Mouse (Mus musculus) cerebral cortex, adult 2 months (tissue): ENCODE data around the gene Gm45234.

Experiments used
- WGBS: fragments of 180-500 bp; shearing (Covaris S2); methylation state at CpG from one replicate; pipeline ENCODE4 v1.1.7; 2018; 5-methylcytosine and 5-hydroxymethylcytosine counted together

The Gm45234 gene

DNA sequence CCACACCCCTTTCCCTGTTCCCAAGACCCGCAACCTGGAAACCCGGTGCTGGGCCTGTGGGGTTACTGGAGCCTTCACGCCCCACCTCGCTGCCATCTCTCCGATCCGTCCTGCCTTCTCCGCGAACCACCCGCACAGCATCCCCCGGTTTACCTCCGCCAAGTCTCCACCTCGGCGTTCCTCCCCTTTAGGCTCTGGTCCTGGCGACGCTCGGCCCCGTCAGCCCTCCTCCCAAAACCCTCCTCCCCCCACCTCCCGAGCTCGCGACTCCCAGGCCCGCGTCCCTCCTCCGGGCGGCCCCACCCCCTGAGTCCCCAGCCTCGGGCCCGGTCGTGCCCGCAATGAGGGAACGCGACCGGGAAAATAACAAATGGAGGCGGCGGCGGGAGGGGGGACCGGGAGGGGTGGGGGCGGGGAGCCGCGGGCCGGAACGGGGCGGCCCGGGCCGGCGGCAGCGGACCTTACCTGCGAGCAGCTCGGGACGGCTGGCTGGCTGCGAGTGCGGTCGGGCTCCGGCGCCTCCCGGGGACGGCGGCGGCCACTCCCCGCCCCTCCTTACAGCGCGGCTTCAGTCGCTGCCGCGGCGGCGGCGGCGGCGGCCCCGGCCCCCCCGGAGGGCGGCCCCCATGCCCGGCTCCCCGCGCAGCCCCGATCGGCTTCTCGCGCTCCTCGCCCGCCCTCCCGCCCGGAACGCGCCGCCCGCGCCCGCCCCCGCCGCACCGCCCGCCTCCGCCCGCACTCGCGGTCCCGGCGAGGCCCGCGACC is at the start of gene Gm45234, which contains the start of gene Atn1:
TSS of gene Gm45234 (minus strand) at position 191 of the 765 bp plus-strand sequence.
TSS of gene Atn1 (minus strand) at position 694 of the 765 bp plus-strand sequence.
- WGBS: 1% methylated on average over 77 of the region's 100 CpGs

DNA sequence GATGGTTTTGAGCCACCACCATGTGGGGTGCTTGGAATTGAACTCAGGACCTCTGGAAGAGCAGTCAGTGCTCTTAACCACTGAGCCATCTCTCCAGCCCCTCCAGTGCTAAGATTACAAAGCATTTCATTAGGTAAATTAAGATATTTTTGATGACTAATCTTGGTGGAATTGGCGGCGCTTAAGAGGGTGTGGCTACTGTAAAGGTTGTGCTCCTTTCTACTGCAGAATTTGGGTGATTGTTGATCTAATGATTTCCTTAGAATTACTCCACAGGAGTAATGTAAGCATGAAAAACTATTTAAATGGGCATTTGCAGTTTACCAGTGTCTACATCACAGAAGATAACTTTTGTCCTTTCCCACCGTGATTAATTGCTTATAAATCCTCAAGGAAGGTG is 48.5 kb upstream of the Gm45234 start:
- WGBS: 81% methylated on average over 3 of the region's 3 CpGs

DNA sequence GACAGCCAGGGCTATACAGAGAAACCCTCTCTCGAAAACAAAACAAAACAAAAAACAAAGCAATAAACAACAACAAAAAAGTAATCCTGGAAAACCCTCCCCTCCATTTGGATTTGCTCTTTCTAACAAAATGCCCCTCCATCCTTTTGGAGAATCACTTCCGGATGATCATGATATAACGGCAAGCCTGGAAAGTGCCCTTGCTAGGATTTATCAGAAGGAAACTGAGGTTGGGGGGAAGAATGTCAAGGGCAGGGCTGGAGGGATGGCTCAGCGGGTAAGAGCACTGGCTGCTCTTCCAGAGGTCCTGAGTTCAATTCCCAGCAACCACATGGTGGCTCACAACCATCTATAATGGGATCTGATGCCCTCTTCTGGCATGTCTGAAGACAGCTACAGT is 47.9 kb upstream of the Gm45234 start:
- 94% methylated on average over 4 of the region's 4 CpGs for WGBS

DNA sequence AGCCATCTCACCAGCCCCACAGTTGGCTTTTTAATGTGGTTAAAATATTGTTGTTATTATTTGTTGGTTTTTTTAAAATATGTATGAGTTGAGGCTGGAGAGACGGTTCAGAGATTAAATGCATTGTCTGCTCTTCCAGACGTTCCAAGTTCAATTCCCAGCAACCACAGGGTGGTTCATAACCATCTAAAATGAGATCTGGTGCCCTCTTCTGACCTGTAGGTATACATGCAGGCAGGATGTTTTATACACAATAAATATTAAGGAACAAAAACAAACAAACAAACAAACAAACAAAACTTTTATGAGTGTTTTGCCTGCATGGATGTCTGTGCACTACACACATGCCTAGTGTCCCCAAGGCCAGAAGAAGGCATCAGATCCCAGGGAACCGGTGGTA is 47.2 kb upstream of the Gm45234 start:
- WGBS: 70% methylated on average over 3 of the region's 3 CpGs

DNA sequence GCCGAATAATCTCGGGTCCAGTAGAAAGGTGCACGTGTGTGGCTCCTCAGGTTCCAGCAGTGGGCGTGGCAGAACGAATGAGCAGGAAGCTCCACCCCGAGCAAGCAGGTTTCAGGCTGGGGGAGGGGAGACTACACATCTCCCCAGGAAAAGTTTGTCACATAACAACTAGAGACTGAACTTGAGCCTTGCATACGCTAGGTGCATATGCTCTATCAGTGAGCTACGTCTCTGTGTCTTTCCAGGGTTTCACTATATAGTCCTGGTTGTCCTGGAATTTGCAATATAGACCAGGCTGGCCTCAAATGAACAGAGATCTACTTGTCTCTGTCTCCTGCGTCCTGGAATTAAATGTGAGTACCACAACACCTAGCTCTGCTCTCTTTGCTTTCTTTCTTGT is 46.6 kb upstream of the Gm45234 start:
- WGBS: 31% methylated on average over 6 of the region's 9 CpGs

DNA sequence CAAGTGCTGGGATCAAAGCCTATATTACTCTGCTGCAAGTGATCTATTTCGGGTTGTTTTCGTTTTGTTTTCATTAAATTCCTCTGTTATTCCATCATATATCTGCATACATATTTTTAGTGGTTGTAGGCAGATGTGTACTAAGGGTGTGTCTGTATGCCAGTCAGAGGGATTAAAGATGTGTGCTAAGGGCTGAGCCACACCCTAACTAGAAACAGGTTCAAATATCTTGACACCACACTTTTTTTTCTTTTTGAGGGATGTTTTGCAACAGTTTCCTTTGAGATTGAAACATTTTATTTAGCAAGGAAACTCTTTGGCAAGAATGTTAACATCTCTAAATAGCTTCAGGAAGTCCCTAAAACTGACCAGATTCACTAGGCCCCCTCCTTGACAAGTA is 40.4 kb upstream of the Gm45234 start:
- WGBS: 63% methylated on average over 2 of the region's 2 CpGs

DNA sequence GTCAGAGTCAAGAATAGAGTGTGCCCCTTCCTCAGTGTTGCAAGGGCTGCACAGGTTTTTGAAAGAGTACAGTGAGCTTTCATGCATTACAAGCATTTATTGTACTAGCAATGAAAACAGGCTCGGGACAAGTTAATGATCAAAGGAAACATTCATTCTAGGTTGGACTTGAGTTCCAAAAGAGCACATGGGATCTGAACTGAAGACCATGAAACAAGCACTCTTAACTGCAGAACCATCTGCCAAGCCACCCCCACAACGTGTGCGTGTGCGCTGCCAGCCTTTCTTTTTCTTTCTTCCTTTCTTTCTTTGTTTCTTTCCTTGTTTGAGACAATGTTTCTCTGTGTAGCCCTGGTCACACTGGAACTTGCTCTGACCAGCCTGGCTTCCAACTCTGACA is 40.0 kb upstream of the Gm45234 start:
- WGBS: 29% methylated on average over 4 of the region's 4 CpGs

DNA sequence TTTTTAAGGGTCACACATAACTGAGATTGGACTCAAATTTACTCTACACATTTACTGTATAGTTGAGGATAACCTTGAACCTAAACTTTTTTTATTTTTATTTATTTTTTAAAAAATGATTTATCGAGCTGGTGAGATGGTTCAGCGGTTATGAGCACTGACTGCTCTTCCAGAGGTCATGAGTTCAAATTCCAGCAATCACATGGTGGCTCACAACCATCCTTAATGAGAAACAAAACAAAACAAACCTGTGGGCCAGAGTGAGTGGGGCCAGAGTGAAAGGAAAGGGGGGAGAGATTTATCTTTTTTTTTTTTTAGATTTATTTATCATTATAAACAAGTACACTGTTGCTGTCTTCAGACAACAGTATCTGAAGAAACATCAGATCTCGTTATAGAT is 36.1 kb upstream of the Gm45234 start:
- WGBS: 87% methylated on average over 3 of the region's 3 CpGs

DNA sequence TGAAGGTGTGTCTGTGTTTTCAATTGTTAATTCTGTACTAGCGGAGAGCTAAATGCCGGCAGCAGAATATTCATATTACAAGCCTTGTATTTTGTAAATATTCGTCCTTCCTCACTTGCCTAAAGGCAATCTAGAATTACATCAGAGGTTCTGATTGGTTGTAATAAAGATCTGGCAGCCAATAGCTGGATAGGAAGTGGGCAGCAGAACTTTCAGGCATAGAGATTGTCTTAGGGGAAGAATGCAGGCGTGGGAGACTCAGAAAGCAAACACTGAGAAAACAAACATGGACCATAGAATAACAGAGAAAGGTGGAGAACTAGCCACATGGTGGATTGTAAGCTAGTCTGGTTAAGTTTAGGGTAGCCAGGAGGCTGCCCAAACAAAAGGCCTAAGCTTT is 34.3 kb upstream of the Gm45234 start:
- WGBS: 58% methylated on average over 4 of the region's 4 CpGs

DNA sequence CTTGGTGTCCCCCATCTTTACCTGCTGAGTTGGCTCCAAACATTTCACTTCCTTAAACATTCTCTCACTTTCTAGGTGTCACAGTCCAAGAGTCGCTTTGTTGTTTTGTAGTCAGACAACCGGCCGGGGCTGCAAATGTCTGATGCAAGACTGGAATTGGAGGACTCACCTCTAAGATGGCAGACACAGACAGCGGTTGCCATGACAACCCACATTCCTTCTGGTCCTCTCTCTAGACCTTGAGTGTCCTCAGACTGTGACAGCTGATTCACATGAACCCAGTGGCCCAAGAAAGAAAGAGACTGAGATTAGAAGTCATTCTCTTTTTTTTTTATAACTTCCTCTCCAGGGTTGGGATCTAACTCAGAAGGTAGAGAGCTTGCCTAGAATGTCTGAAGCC is 33.7 kb upstream of the Gm45234 start:
- 84% methylated on average over 4 of the region's 4 CpGs for WGBS

DNA sequence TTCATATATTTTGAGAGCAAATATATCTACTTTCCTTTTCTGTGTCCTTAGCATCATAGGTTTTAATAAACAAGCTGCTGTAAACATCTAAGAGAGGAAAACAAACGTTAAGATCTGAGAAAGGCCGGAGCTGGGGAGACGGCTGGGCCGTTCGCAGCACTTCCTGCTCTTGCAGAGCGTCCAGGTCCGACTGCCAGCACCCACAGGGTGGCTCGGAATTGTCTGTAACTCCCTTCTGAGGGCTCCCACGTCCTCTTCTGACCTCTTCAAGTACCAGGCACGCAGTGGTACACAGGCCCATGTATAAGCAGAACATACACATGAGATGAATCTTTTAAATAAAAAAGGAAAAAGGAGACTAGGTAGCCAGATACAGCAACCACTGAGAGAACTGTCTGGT is 31.9 kb upstream of the Gm45234 start:
- 75% methylated on average over 10 of the region's 10 CpGs for WGBS

DNA sequence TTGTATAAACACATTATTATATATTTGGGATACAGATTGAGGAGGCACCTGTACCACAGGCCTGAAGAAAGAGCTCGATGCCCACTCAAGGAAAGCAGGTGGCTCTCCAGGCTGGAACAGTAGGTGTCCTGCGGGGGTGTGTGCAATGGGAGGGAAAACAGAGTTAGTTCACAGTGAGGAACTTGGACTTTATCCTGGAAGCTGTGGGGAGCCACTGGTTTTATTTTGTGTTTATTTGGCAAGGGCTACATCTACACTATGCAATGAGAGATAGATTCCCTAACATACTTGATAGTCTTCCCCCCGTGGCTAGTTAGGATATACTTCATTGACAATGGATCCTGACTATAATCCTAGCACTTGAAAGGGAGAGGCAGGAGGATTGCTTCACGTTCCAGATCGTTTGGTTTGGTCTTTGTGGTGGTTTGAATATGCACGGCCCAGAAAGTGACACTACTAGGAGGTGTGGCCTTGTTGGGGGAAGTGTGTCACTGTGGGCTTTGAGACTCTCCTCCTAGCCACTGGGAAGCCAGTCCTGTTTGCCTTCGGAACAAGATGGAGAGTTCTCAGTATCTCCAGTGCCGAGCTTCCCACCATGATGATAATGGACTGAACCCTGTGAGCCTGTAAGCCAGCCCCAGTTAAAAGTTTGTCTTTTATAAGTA is 31.1 kb upstream of the Gm45234 start:
- WGBS: 38% methylated on average over 8 of the region's 8 CpGs

DNA sequence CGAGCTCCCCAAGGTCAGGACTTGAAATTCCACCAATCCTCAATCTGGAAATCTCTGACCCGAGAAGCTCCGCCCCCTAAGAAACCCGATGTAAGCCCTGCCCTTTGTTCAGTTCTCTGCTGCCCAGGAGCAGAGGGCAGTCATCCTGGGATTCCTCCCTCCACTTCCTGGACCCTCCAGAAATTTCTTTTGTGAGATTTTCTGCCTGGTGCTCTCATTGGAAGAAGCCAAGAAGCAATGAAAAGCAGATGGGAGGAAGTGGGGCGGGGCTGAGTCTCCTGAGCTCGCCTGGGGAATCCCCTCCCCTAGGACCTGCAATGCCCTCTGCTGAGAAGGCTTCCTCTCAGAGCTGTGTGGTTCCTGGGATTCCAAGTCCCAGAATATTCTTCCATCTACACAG is 26.6 kb upstream of the Gm45234 start:
- WGBS: 27% methylated on average over 6 of the region's 6 CpGs

DNA sequence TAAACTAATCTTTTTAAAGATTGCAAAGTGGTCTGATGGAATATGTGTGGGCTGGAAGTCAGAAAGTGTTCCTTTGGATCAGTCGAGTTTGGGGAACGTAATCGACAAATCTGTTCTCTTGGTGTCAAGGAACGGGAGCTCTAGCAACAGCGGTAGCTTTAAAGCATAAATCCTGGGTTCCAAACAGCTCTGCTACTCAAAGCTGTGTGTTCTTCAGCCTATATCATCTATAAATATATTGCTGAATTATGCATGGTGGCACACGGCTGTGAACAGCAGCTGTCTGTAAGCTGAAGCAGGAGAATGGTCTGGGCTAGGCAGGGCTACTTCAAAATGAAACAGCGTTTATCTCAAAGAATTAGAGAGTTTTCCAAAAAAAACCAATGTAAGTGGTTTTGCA is 25.1 kb upstream of the Gm45234 start:
- 55% methylated on average over 7 of the region's 7 CpGs for WGBS

DNA sequence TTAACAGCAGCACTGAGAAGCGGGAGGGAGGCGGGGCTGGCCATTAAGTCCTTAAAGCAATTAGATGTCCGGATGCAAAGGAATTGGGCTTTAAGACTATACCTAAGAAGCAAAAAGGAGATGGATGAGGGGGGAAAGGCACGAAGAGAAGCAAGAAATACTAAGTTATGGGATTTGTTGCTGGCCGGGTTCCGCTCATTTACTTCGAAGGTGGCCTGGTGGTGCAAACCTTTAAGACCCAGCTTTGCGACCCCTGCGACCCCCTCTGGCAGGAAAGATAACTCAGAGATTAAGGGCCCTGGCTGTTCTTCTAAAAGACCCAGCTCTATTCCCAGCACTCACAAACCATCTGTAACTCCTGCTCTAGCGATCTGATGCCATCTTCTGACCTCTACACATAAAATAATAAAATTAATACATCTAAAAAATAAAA is 24.2 kb upstream of the Gm45234 start:
- WGBS: 17% methylated on average over 10 of the region's 10 CpGs

DNA sequence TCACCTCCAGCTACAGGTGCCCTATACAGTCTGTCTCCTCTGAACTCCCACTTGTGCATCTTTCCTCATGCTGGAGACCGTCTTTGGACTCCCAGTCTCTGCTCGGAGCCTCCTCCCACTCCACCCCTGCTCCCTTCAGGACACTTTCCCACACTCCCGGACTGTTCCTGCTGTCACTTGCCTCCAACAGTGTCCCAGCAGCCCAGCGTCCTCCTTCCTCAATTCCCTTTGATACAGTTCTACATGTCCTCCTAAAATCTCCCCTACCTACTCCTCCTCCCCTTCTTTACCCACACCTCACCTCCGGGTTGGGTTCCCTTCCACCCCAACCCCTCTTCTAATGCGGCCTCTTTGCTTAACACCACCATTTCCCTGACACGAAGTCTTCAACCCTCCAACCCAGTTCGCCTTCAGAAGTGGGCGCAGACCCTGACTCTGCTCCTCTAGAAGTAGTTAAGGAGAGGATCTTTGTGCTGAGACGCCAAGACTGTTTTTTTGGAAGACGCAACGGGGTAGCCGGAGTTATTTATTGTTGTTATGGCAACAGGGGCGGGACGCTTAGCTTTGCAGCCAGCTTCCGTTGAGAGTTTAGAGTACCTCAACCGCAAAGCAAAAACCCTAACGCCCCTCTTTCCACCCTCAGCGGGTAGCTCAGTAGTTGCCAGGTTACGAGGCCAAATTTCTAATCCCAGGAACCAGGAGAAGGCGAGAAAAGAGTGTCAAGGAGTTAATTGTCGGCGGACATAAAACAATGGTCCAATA is 23.6 kb upstream of the Gm45234 start, which contains the start of gene Lrrc23:
TSS of gene Lrrc23 (minus strand) at position 506 of the 762 bp plus-strand sequence.
- 7% methylated on average over 23 of the region's 23 CpGs for WGBS

DNA sequence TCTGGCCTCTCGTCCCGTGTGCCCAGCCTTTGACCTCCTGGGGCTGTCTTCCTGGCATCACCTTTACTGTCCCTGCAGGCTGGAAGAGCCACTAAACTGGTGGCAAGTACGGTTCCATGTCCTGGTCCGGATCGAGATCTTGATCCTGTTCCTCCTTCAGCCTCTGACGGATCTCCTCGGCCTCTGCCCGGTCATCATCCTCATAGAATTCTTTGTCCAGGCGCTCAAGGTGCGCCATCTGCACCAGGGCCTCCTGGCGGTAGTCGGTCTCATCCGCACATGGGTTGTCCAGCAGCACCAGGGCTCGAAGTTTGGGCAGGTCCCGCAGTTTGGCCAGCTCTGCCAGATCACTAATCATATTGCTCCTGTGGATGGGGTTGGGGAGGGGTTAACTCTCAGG is 14.7 kb upstream of the Gm45234 start:
- 94% methylated on average over 15 of the region's 15 CpGs for WGBS

DNA sequence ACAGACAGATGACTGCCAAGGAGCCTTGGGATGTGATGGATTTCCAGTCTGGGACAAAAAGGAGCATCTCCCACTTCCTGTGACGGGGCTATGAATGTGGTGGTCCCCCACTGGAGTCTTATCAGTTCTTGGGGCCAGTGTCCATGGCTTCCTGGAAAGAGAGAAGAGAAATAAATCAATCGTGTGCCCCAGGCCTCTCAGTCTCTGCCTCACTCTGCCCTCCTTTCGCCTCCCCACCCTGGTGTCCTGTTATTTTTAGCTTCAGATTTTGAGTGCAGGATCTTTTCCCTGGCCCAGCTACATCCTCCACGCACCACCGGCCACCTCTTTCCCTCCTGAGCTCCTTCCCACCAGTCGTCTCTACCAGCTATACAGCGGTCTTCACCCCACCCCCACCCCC is 14.2 kb upstream of the Gm45234 start:
- 52% methylated on average over 7 of the region's 7 CpGs for WGBS

DNA sequence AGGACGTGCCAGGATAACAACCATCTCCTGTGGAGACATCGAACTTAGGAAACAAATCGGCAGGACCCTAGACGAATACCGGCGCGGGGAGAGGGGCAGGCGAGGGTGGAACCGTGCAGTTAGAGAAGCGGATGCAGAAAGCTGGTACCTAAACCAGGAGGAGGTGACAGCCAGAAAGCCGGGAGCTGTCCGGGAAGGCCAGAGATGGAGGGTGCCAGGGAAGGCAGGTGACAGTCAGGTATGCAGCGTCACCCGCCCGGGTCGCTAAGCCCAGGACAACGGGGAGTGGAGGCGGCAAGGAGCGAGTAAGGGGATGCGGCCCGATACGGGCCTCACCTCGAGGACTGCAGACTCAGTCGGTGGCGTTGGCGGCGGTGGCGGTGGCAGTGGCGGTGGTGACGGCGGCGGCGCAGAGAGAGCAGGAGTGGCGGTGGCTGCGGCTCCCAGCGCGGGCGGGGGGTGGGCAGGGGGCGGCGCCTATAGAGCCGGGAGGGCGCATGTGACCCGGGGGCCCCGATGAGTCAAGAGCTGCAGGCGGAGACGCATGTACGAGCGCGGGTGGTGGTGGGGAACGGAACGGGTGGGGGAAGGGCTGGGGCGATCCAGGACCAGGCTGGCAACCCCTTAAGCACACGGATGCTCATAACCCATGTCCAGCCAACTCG is 13.4 kb upstream of the Gm45234 start, which contains the start of gene Eno2:
TSS of gene Eno2 (minus strand) at position 573 of the 665 bp plus-strand sequence.
- under 1% methylated on average over 54 of the region's 54 CpGs for WGBS

DNA sequence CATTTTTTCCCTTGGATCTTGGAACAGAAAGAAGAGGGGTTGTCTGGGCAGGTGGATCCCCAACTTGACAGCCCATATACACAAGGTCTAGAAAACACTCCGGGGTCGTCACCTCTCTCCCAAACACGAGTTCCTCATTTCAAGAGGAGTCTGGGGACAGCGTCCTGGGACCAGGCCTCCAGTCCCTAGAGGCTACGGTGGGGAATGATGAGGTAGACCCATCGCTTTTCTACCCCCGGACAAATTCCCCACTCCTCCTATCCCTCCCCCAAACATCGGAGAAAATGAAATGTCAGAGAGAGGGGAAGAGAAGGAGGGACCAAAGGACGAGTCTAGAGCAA is 12.9 kb upstream of the Gm45234 start:
- 10% methylated on average over 9 of the region's 9 CpGs for WGBS

DNA sequence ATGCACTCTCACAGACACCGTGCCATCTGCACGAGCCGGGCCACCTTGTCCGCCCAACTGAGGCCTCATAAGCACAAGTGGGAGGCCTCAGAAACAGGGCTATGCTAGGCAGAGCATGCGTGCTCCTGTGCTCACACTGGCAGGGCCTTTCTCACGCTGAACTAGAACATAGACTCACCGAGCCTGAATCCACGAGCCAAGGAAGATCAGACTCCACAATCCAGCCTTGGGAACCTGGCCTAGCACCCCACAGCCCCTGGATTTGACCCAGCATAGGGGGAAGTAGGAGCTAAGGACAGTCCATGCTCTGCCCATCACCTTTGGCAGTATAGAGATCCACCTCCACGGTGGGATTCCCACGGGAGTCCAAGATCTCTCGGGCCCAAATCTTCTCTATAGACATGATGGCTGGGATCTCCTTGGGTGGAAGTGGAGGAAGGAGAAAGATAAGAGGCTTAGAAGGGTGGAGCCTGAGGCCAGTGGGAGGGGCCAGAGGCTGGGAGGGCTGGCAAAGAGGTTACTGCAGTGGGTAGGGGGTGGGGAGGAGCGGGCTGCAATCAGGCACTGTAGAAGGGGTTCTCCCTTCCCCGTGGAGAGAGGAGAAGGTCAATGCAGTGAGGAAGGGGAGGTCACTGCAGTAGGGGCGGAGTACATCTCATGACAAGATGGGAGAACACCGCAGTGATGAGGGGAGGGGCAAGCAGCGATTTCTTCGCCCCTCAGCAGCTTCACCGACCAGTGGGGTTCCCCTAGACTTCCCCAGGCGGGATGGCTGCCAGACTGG is 12.3 kb upstream of the Gm45234 start:
- 22% methylated on average over 19 of the region's 19 CpGs for WGBS
